Mouse (Mus musculus) liver, adult 2 months (tissue): ENCODE data around the gene Hook2. TPM values are rescaled to one million over a fixed set of nuclear protein-coding genes. Genes with fewer than 3 reads are reported as not detected.

Source experiments
- DNase-seq: peaks from one replicate; pipeline ENCODE4 v3.0.0-alpha.2; 2011; ENCODE audit warnings: low read depth, low spot score; ENCODE audit errors: extremely low read depth
- H3K27ac ChIP-seq: fragments of 200-500 bp; replicated peaks from 2 replicates; pipeline ENCODE4 v1.5.1; 2012; ENCODE audit warnings: low read depth, mild to moderate bottlenecking, control low read depth, inconsistent platforms, low read length; ENCODE audit not compliant: insufficient read depth
- H3K27me3 ChIP-seq: fragments of 200-500 bp; 2 replicates; pipeline ENCODE4 v1.6.1; 2012; ENCODE audit warnings: mild to moderate bottlenecking, moderate library complexity, low read length, inconsistent platforms; ENCODE audit not compliant: control insufficient read depth, insufficient read depth
- H3K36me3 ChIP-seq: fragments of 200-500 bp; 2 replicates; pipeline ENCODE4 v1.6.1; 2012; ENCODE audit warnings: low read length, inconsistent platforms; ENCODE audit not compliant: control insufficient read depth, insufficient read depth
- H3K4me1 ChIP-seq: fragments of 200-500 bp; 2 replicates; pipeline ENCODE4 v1.6.1; 2011; ENCODE audit warnings: low read length; ENCODE audit not compliant: control insufficient read depth, insufficient read depth
- H3K4me3 ChIP-seq: fragments of 200-500 bp; 2 replicates; pipeline ENCODE4 v1.5.1; 2011; ENCODE audit warnings: low read depth, mild to moderate bottlenecking, control low read depth, low read length, moderate library complexity; ENCODE audit not compliant: insufficient read depth
- H3K79me2 ChIP-seq: fragments of 200-500 bp; 2 replicates; pipeline ENCODE4 v1.6.1; 2012; ENCODE audit warnings: inconsistent platforms, mild to moderate bottlenecking, low read length, moderate library complexity; ENCODE audit not compliant: control insufficient read depth, insufficient read depth
- H3K9ac ChIP-seq: fragments of 200-500 bp; 2 replicates; pipeline ENCODE4 v1.6.1; 2012; ENCODE audit warnings: low read depth, mild to moderate bottlenecking, control low read depth, inconsistent platforms, low read length
- CTCF ChIP-seq: fragments of 200-500 bp; IDR thresholded peaks from 2 replicates; pipeline ENCODE4 v1.5.1; 2011; ENCODE audit warnings: low read depth, low read length, control low read depth
- POLR2A ChIP-seq: fragments of 200-500 bp; IDR thresholded peaks from 2 replicates; pipeline ENCODE4 v1.6.1; 2011; ENCODE audit warnings: low read length, control low read depth; ENCODE audit not compliant: insufficient read depth; ENCODE audit errors: extremely low read depth
- WGBS: fragments of 180-500 bp; shearing (Covaris S2); methylation state at CpG from one replicate; pipeline ENCODE4 v1.1.7; 2018; 5-methylcytosine and 5-hydroxymethylcytosine counted together
- polyA plus RNA-seq: library from polyadenylated mRNA; depleted of rRNA; stranded (reverse); fragments of >200 nt; gene quantifications from 2 replicates; pipeline ENCODE4 v1.2.3, GENCODE M21; 2012
- total RNA-seq: library from RNA; depleted of rRNA; stranded (reverse); fragments of >200 nt; gene quantifications from 2 replicates; pipeline ENCODE4 v1.2.3, GENCODE M21; 2014

Hook2 gene
- total and polyA plus RNA-seq, 2 experiments: 12.4 to 12.5 TPM

DNA sequence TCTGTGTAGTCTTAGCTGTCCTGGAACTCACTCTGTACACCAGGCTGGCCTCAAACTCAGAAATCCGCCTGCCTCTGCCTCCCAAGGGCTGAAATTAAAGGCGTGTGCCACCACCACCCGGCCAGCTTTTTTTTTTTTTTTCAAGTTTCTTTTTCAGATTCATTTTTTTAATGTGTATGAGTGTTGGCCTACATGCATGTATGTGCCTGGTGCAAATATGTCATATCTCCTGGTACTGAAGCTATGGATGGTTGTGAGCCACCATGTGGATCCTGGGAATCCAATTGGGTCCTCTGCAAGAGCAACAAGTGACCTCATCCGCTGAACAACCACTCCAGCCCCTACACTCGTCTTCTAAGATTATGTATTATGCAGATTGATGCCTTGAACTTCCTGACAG is 3.0 kb upstream of the Hook2 start:
- WGBS: 90% methylated on average over 5 of the region's 5 CpGs
- Histone ChIP-seq H3K4me3 (no peak overlapping the region), H3K36me3 (no peaks in the 10 kb centered on the region), H3K27ac (no peak overlapping the region), H3K4me1 (peaks cover 16% of the 10 kb centered on the region; the same call in 1 of the 2 replicates), H3K27me3 (no peaks in the 10 kb centered on the region), H3K9ac (no peak overlapping the region), H3K79me2 (no peaks in the 10 kb centered on the region)
- no peak for TF ChIP-seq POLR2A
- TF ChIP-seq CTCF: no peak
- DNase-seq: no peak

DNA sequence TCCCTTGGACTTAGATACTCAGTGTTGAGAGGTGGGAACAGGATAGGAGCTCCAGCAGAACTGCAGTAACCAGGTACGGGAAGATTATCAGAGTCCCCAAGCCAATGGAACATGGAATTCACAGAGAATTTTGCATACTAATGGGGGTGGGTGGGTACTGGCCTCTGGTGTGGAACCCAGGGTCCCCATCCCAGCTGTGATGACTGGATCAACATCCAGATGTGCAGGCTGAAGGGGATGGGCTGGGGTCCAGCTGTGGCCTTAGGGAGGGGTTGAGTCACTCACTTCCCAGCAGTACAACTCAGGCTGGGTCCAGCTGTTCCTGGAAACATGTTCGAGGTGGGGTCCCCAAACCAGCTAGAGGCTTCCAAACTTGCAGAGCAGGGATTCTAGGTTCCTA is 2.5 kb upstream of the Hook2 start:
- H3K4me3 ChIP-seq: no peak overlapping the region
- no peaks in the 10 kb centered on the region for H3K36me3 ChIP-seq
- peaks cover 16% of the 10 kb centered on the region; the same call in 1 of the 2 replicates for H3K4me1 ChIP-seq
- H3K9ac ChIP-seq: no peak overlapping the region
- no peak for TF ChIP-seq CTCF
- no peak for TF ChIP-seq POLR2A
- H3K27me3 ChIP-seq: no peaks in the 10 kb centered on the region
- no peak for DNase-seq
- no peak overlapping the region for H3K27ac ChIP-seq
- WGBS: 95% methylated on average over 2 of the region's 2 CpGs
- no peaks in the 10 kb centered on the region for H3K79me2 ChIP-seq

DNA sequence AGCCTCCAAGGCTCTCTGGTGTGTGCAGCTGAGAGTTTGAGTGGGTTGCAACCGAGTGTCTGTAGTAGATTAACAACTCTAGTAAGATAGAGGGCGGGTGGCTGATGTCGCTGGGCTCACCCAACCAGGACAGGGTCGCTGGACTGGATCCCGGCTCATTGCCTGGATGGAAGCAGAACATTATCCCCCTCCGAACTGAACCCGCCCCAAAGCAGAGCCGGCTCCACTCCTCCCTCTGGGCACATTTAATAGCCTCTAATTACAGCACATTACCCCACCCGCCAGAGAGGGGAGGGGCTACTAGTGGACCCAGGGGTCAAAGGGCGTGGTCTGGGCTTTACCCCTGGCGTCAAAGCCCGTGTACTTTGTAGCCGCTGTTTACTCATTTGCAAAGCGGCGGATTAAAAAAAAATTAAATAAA is 1.1 kb upstream of the Hook2 start:
- Histone ChIP-seq H3K27me3 (no peaks in the 10 kb centered on the region), H3K27ac (peak overlapping the region; percentile 67), H3K9ac (peak overlapping the region; percentile 39), H3K79me2 (no peaks in the 10 kb centered on the region), H3K36me3 (no peaks in the 10 kb centered on the region), H3K4me1 (peaks cover 13% of the 10 kb centered on the region; the same call in 1 of the 2 replicates), H3K4me3 (peak overlapping the region; percentile 13; the same call in 1 of the 2 replicates)
- DNase-seq: peak; percentile 88
- TF ChIP-seq CTCF (no peak), POLR2A (0 out of 2 replicates have a peak, but pooled peaks have one; percentile 11)
- WGBS: 8% methylated on average over 15 of the region's 15 CpGs

DNA sequence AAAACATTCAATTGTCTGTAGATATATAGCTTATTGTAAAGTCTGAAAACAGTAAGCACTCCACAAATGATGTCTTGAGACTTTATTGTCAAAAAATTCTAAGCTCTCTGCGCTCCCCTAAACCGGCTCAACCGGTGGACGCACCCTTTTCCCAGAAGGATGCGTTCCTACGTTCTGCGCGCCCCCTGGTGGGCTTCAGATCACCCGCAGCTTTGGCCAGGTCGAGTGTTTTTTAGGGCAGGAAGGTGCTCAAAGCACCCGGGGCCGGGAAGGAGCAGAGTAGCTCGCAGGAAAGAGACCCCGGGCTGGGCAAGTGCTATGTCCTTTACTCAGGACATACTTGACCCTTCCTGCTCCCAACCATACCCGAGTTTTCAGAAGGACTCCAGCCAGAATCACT is 593 bp upstream of the Hook2 start:
- DNase-seq: peak; percentile 74
- peaks cover 11% of the 10 kb centered on the region; the same call in 1 of the 2 replicates for H3K4me1 ChIP-seq

DNA sequence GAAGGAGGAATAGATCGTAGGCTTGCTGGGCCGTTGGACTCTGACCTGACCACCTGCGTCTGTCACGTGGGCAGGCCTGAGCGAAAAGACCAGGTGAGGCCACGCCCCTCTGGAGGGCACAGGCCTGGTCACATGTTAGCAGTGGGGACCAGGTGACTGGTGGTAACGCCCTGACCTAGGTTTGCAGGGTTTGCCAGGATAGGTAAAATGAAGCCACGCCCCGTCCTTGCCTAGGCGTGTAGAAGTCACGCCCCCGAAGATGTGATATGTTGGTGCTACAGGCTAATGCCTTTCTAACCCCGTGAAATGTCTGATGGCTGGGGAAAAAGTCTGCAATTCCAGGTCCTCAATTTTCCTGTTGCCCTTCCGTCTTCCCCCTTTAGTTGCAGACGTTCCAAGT is 433 bp downstream of the Hook2 start:
- peak; percentile 77 for DNase-seq
- Histone ChIP-seq H3K9ac (peak overlapping the region; percentile 85), H3K79me2 (no peaks in the 10 kb centered on the region), H3K4me3 (peak overlapping the region; percentile 73), H3K4me1 (peaks cover 11% of the 10 kb centered on the region; the same call in 1 of the 2 replicates), H3K27me3 (no peaks in the 10 kb centered on the region), H3K36me3 (peaks cover 1% of the 10 kb centered on the region; the same call in 1 of the 2 replicates), H3K27ac (peak overlapping the region; percentile 75)
- TF ChIP-seq CTCF (no peak), POLR2A (no peak)
- 6% methylated on average over 15 of the region's 15 CpGs for WGBS

More for the DNA sequence above, 593 bp upstream of the Hook2 start:
- Histone ChIP-seq H3K27me3 (no peaks in the 10 kb centered on the region), H3K27ac (peak overlapping the region; percentile 86), H3K36me3 (no peaks in the 10 kb centered on the region), H3K4me3 (peak overlapping the region; percentile 36), H3K79me2 (no peaks in the 10 kb centered on the region), H3K9ac (peak overlapping the region; percentile 68)
- 1% methylated on average over 15 of the region's 15 CpGs for WGBS
- TF ChIP-seq CTCF: peak; percentile 91
- no peak for TF ChIP-seq POLR2A

DNA sequence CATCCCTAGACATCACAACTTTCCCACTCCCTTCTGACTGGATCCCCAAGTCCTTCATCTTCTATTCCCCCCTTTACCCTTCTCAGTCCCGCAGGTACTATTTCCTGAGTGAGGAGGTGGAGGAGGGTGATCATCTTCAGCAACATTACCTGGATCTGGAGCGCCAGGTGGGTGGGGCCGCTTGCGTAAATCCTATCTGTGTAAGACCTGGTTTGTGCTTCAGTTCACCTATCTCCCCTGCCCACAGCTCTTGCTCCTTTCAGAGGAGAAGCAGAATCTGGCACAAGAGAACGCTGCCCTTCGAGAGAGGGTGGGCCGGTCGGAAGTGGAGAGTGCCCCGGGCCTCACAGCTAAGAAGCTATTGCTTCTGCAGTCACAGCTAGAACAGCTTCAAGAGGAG is 4.0 kb downstream of the Hook2 start:
- no peak overlapping the region for H3K27ac ChIP-seq
- DNase-seq: no peak

More for the DNA sequence above, 4.0 kb downstream of the Hook2 start:
- TF ChIP-seq CTCF (no peak), POLR2A (no peak)
- Histone ChIP-seq H3K36me3 (peaks cover 3% of the 10 kb centered on the region; the same call in 1 of the 2 replicates), H3K27me3 (no peaks in the 10 kb centered on the region), H3K4me3 (no peak overlapping the region), H3K4me1 (peaks cover 3% of the 10 kb centered on the region; the same call in 1 of the 2 replicates), H3K9ac (no peak overlapping the region), H3K79me2 (no peaks in the 10 kb centered on the region)
- 94% methylated on average over 9 of the region's 9 CpGs for WGBS
